Mouse (Mus musculus) erythroblast, embryonic 14.5 days (primary cell): ENCODE results near the gene Ifitm1.

Source experiments
- GATA1 ChIP-seq: IDR thresholded peaks from 2 replicates; pipeline ENCODE4 v1.6.1; 2012; ENCODE audit warnings: low read length, inconsistent platforms, mixed read lengths
- TAL1 ChIP-seq: IDR thresholded peaks from 3 replicates; pipeline ENCODE4 v1.6.1; 2012; ENCODE audit warnings: low read length, inconsistent platforms, mixed read lengths

DNA sequence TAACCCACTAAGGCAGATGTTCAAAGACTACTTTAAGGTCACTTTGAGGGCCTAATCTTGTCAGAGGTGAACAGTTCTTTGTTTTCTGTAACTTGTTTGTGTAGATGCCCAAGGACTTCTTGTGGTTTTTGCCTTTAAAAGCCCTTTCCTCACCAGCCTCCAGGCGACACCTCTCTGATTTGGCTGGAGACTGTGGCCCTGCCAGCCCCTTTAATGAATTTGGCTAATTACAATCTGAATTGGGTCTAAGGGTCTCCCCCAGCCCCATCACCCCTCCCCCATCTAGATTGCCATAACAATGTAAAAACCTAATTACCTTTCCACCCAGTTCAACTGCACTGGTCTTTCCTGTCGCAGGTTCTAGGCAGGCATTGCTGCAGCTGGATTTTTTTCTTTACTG is 4.3 kb upstream of the Ifitm1 start:
- TF ChIP-seq TAL1 (no peak), GATA1 (no peak)
